Mouse (Mus musculus) kidney, adult 8-10 months (tissue): Measurements from ENCODE around the gene Nrarp.
A peak's percentile ranks its signal among the peaks of the same experiment; 100 is the strongest.

Experiments
- DNase-seq, 2 experiments: peaks; one replicate each; pipeline ENCODE4 v3.0.0; 2022

The Nrarp gene

GRCm38 (mm10) chr2:25180478-25180903, at the start of gene Nrarp:
Gene Nrarp, plus strand, starts transcription at chr2:25180758.
- DNase-seq: peak; percentile 92

GRCm38 (mm10) chr2:25131601-25132000, 49.0 kb upstream of the Nrarp start:
- no peak for DNase-seq

- no peak for DNase-seq
Observed at GRCm38 (mm10) chr2:25137832-25138231, 42.7 kb upstream of the Nrarp start.

- DNase-seq: no peak
Observed at GRCm38 (mm10) chr2:25141185-25141584, 39.4 kb upstream of the Nrarp start.

GRCm38 (mm10) chr2:25141921-25142320, 38.6 kb upstream of the Nrarp start:
- no peak for DNase-seq

GRCm38 (mm10) chr2:25145346-25145745, 35.2 kb upstream of the Nrarp start:
- peak; percentile 56 to 72 for DNase-seq

GRCm38 (mm10) chr2:25147398-25147797, 33.2 kb upstream of the Nrarp start:
- DNase-seq: no peak

- no peak for DNase-seq
Observed at GRCm38 (mm10) chr2:25147892-25148291, 32.7 kb upstream of the Nrarp start.

GRCm38 (mm10) chr2:25149643-25150042, 30.9 kb upstream of the Nrarp start:
- DNase-seq: no peak

- no peak for DNase-seq
Observed at GRCm38 (mm10) chr2:25151280-25151956, 29.1 kb upstream of the Nrarp start.

- no peak for DNase-seq
Observed at GRCm38 (mm10) chr2:25156177-25156576, 24.4 kb upstream of the Nrarp start.

GRCm38 (mm10) chr2:25156990-25157389, 23.6 kb upstream of the Nrarp start:
- no peak for DNase-seq

- DNase-seq: peak in 1 of 2 experiments; percentile 53
Observed at GRCm38 (mm10) chr2:25157655-25158054, 22.9 kb upstream of the Nrarp start.

- no peak for DNase-seq
Observed at GRCm38 (mm10) chr2:25167481-25167880, 13.1 kb upstream of the Nrarp start.

- no peak for DNase-seq
Observed at GRCm38 (mm10) chr2:25167919-25168664, 12.5 kb upstream of the Nrarp start.

GRCm38 (mm10) chr2:25168665-25168978, 11.9 kb upstream of the Nrarp start:
- DNase-seq: no peak

- no peak for DNase-seq
Observed at GRCm38 (mm10) chr2:25169778-25170177, 10.8 kb upstream of the Nrarp start.

- no peak for DNase-seq
Observed at GRCm38 (mm10) chr2:25170326-25171100, 10.0 kb upstream of the Nrarp start.

- DNase-seq: no peak
Observed at GRCm38 (mm10) chr2:25171101-25171768, 9.3 kb upstream of the Nrarp start.

- DNase-seq: no peak
Observed at GRCm38 (mm10) chr2:25171769-25172153, 8.8 kb upstream of the Nrarp start.

- no peak for DNase-seq
Observed at GRCm38 (mm10) chr2:25172629-25173028, 7.9 kb upstream of the Nrarp start.

GRCm38 (mm10) chr2:25173821-25174220, 6.7 kb upstream of the Nrarp start:
- no peak for DNase-seq
